In the genomic region with DNA sequence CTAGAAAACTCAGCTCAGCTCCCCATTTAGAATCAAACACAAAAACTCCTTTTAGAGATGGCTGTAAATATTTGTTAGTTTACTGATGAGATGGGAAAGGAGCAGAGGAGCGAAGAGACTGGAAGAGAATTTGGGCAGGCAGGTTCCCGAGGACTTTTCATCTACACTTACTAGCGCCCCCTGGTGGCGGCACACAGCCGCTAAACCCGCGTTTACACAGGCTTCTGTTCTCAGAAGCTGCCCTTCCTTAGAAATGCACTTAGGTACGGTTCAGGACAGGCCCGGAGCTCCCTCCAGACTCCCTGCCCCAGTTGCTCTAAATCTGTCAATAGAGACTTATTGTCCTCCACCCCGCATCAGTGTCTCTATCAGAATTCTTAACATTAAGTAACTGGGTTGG, we compare ENCODE assay signal across 9 mouse cellular contexts.
A peak's percentile ranks its signal among the peaks of the same experiment; 100 is the strongest.
DNase-seq lines count a peak whose midpoint lies in the region; ATAC-seq lines count a peak whose summit lies in the region.
"Had no signal": no experiment of that assay in that cellular context is flagged by ENCODE, and none has a peak within 500 bp of the region (broad histone marks: within the 10 kb centered on the region; RNA-seq: fewer than 3 reads in every experiment).

No protein-coding gene starts in this region.

- no peak overlapping the region for H3K4me3 ChIP-seq in kidney, embryonic 14.5 days (ENCODE audit: low read length)
- no peak overlapping the region for H3K4me3 ChIP-seq in limb, embryonic 11.5 days (ENCODE audit: low read depth, low read length)
- H3K4me3 ChIP-seq in neural tube, embryonic 13.5 days: no peak overlapping the region
- H3K4me3 ChIP-seq: myocyte had no signal

- ATAC-seq in kidney, embryonic 14.5 days (ENCODE audit: low FRiP score, low TSS enrichment): no peak
- no peak for ATAC-seq in limb, embryonic 11.5 days (ENCODE audit: insufficient number of reproducible peaks, low FRiP score, low TSS enrichment, low read depth)
- ATAC-seq in neural tube, embryonic 13.5 days (ENCODE audit: low read depth): peak; percentile 81

- peak; percentile 33 for DNase-seq in kidney, adult 11 months
- peak; percentile 89 to 93 for DNase-seq in cerebellum, postnatal 14 days
- peak; percentile 46 to 48 for DNase-seq in gastrocnemius, adult 8-10 months (ENCODE audit: low spot score in 2 of 2)
- DNase-seq in kidney, adult 8-10 months: peak; percentile 23 to 76
- DNase-seq in limb, embryonic 11.5 days (ENCODE audit: low spot score): peak; percentile 89
- DNase-seq in telencephalon, adult 2 months (ENCODE audit: low read depth, low spot score): peak; percentile 32

- H3K9ac ChIP-seq in kidney, embryonic 14.5 days (ENCODE audit: low read depth, low read length): no peak overlapping the region
- no peak overlapping the region for H3K9ac ChIP-seq in limb, embryonic 11.5 days (ENCODE audit: low read length)
- H3K9ac ChIP-seq in neural tube, embryonic 13.5 days: no peak overlapping the region

- 4% methylated on average over 10 of the region's 10 CpGs for WGBS in kidney, embryonic 14.5 days
- WGBS in limb, embryonic 11.5 days: 12% methylated on average over 10 of the region's 10 CpGs
- 9% methylated on average over 10 of the region's 10 CpGs for WGBS in neural tube, embryonic 13.5 days

- H3K27ac ChIP-seq in kidney, embryonic 14.5 days (ENCODE audit: low read depth, low read length): no peak overlapping the region
- H3K27ac ChIP-seq in limb, embryonic 11.5 days (replicated peaks; ENCODE audit: low read depth, low read length): no peak overlapping the region
- no peak overlapping the region for H3K27ac ChIP-seq in neural tube, embryonic 13.5 days (replicated peaks)

- no peak overlapping the region for H3K4me2 ChIP-seq in kidney, embryonic 14.5 days (replicated peaks; ENCODE audit: low read depth, low read length)
- no peak overlapping the region for H3K4me2 ChIP-seq in limb, embryonic 11.5 days (ENCODE audit: low read depth, severe bottlenecking)
- H3K4me2 ChIP-seq in neural tube, embryonic 13.5 days: no peak overlapping the region

- no peaks in the 10 kb centered on the region for H3K4me1 ChIP-seq in kidney, embryonic 14.5 days (ENCODE audit: control insufficient read depth, insufficient read depth, low read length)
- no peaks in the 10 kb centered on the region for H3K4me1 ChIP-seq in limb, embryonic 11.5 days (ENCODE audit: control insufficient read depth, insufficient read depth, low read length)
- H3K4me1 ChIP-seq in neural tube, embryonic 13.5 days (replicated peaks): no peaks in the 10 kb centered on the region

- no peaks in the 10 kb centered on the region for H3K27me3 ChIP-seq in kidney, embryonic 14.5 days (ENCODE audit: control insufficient read depth, insufficient read depth, low read length)
- no peaks in the 10 kb centered on the region for H3K27me3 ChIP-seq in limb, embryonic 11.5 days (ENCODE audit: control insufficient read depth, insufficient read depth, low read length)
- H3K27me3 ChIP-seq in neural tube, embryonic 13.5 days: peaks cover 29% of the 10 kb centered on the region

- H3K9me3 ChIP-seq in kidney, embryonic 14.5 days (ENCODE audit: control insufficient read depth, low read length): no peaks in the 10 kb centered on the region
- no peaks in the 10 kb centered on the region for H3K9me3 ChIP-seq in limb, embryonic 11.5 days (ENCODE audit: control insufficient read depth, low read length)
- no peaks in the 10 kb centered on the region for H3K9me3 ChIP-seq in neural tube, embryonic 13.5 days

- H3K36me3 ChIP-seq in kidney, embryonic 14.5 days (ENCODE audit: control insufficient read depth, insufficient read depth, low read length): no peaks in the 10 kb centered on the region
- no peaks in the 10 kb centered on the region for H3K36me3 ChIP-seq in limb, embryonic 11.5 days (ENCODE audit: control insufficient read depth, insufficient read depth, low read length)
- no peaks in the 10 kb centered on the region for H3K36me3 ChIP-seq in neural tube, embryonic 13.5 days

Comparison
In these comparisons a context has a peak if more than half of its experiments do, and no peak if none do; other contexts are left out.
1. DNase-seq: peak in every context shown above with its lines; median percentile 91 in cerebellum, postnatal 14 days; 89 in limb, embryonic 11.5 days; 50 in kidney, adult 8-10 months; 47 in gastrocnemius, adult 8-10 months; 33 in kidney, adult 11 months; 32 in telencephalon, adult 2 months.